Mouse (Mus musculus) myocyte (in vitro differentiated cells): Measurements from ENCODE around the gene Rc3h1.

Source experiments
- CEBPB ChIP-seq: IDR thresholded peaks from 2 replicates; pipeline ENCODE4 v1.6.1; 2011; ENCODE audit warnings: mild to moderate bottlenecking, moderate library complexity; ENCODE audit not compliant: poor library complexity, insufficient read depth, severe bottlenecking
- E2F4 ChIP-seq: IDR thresholded peaks from one replicate; pipeline ENCODE4 v1.6.1; 2011; ENCODE audit warnings: mild to moderate bottlenecking, control low read depth, moderate library complexity; ENCODE audit not compliant: insufficient read depth
- MAX ChIP-seq: IDR thresholded peaks from one replicate; pipeline ENCODE4 v1.6.1; 2011; ENCODE audit warnings: low read depth, mild to moderate bottlenecking, control low read depth
- MYOD1 ChIP-seq, 3 experiments: IDR thresholded peaks; one replicate each; pipeline ENCODE4 v1.6.1; 2011; ENCODE audit warnings: control low read depth in 2 of 3, low read depth in 2 of 3, mild to moderate bottlenecking in 2 of 3, moderate library complexity in 1 of 3; ENCODE audit not compliant: insufficient read length in 2 of 3, control insufficient read depth in 1 of 3
- POLR2A ChIP-seq: IDR thresholded peaks from one replicate; pipeline ENCODE4 v1.6.1; 2011; ENCODE audit warnings: low read depth, mild to moderate bottlenecking, control low read depth, moderate library complexity; ENCODE audit not compliant: insufficient read length
- POLR2AphosphoS2 ChIP-seq: IDR thresholded peaks from one replicate; pipeline ENCODE4 v1.6.1; 2011; ENCODE audit warnings: low read depth, control low read depth; ENCODE audit not compliant: insufficient read length
- SRF ChIP-seq: IDR thresholded peaks from one replicate; pipeline ENCODE4 v1.6.1; 2011; ENCODE audit warnings: low read depth; ENCODE audit not compliant: control insufficient read depth, insufficient read length
- TCF12 ChIP-seq: IDR thresholded peaks from one replicate; pipeline ENCODE4 v1.6.1; 2011; ENCODE audit warnings: mild to moderate bottlenecking, control low read depth; ENCODE audit not compliant: poor library complexity, insufficient read depth, severe bottlenecking
- TCF3 ChIP-seq: IDR thresholded peaks from one replicate; pipeline ENCODE4 v1.6.1; 2011; ENCODE audit warnings: low read depth, control low read depth; ENCODE audit not compliant: insufficient read length
- USF1 ChIP-seq: IDR thresholded peaks from one replicate; pipeline ENCODE4 v1.6.1; 2011; ENCODE audit warnings: low read depth, mild to moderate bottlenecking, control low read depth, moderate library complexity

GRCm38 (mm10) chr1:160980537-160981234 is 74.5 kb downstream of the Rc3h1 start:
- TF ChIP-seq TCF3, result no peak
- TF ChIP-seq POLR2A, result no peak
- no peak for TF ChIP-seq TCF12
- TF ChIP-seq POLR2AphosphoS2, result no peak
- TF ChIP-seq USF1, result no peak
- no peak for TF ChIP-seq MAX
- no peak for TF ChIP-seq CEBPB
- TF ChIP-seq E2F4, result no peak
- TF ChIP-seq MYOD1 (IDR thresholded peaks at IDR 0.05; ENCODE audit: control insufficient read depth in 1 of 3, insufficient read length in 2 of 3, low read depth in 2 of 3), result no peak
- TF ChIP-seq SRF, result no peak
